Mouse (Mus musculus): ENCODE data around the gene Rnf13.
A peak's percentile ranks its signal among the peaks of the same experiment; 100 is the strongest.
"Not testable (repeated sequence)": the region's sequence is repeated elsewhere in the genome, so short reads cannot be mapped to it uniquely, and the experiment has no call there.

Rnf13 gene

DNA sequence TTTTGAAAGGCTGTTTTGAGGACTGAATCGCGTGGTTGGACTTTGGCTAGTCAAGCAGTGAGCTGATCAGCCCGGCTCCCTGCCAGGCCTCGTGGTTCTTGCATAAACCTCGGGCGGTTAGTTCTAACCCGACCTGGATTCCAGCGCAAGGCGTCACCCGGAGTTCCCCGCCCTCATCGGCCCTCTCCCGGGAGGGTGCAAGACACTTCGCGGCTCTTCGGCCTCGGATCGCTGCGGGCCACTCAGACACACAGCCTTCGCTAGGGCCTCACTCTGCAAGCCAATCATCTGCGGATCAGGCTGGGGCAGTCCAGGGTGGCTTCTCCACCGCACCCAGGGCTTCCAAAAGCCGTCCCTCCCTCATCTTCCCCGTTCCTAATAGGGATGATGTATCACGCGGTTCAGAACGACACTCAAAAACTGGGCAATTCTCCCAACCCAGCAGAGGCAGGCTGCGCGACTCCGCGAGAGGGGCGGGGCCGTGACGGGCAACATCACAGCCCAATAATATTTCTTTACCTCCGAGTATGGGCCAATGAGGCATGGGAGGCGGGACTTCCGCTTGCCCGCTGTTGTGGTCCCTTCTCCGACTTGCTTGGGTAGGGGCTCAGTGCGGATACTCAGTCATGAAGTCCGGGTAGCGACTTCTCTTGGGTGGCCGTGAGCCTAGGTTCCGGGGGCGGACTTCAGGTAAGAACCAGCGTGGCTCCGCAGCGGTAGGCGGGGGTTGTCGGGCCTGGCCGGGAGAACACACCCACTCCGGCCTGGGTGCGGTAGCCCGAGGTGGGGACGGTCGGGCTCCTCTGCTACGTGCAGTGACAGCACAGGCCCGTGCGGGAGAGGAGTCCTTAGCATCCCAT is at the start of gene Rnf13:
Gene Rnf13 (plus strand): TSS at position 552 of the 860 bp plus-strand sequence.
- peak; percentile 91 for DNase-seq (ENCODE audit: low spot score)

DNA sequence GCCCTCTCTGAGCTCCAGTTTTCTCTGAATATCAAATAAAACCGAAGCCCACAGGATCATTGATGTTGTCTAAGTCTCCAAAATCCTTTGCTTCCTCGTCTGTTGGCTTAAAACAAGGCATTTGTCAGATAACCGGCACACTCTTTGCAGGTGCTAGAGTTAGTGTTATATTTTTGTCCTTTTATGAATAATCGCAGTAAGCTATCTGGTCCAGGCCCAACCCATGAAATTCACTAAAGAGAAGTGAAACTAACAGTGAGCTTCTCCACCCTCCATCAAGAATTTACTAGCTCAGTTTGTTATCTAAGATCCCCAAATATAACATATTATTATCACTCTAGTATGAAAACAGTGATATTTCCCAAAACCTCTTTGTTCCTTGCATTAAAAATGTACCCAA is 44.1 kb upstream of the Rnf13 start:
- DNase-seq (ENCODE audit: low spot score): no peak

DNA sequence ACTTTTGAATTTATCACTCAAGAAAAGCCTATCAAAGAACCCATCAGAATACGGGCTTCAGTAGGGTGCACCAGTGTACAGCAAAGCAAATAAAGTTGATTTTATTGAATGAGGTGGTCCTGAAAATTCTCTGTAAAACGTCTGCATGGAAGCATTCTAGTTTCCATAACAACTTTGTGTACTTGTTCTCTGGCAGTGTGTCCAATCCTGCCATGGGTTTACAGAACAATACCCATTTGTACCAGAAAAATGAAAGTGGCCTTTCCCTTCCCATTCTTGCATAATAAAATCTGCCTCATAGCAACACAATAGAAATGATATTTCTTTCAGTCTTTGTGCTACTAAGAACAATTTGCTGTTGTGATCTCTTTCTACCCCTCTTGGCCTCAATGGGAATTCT is 43.1 kb upstream of the Rnf13 start, which contains the start of gene Ankub1:
Gene Ankub1 (minus strand): TSS at position 81 of the 400 bp plus-strand sequence.
- DNase-seq (ENCODE audit: low spot score): no peak

DNA sequence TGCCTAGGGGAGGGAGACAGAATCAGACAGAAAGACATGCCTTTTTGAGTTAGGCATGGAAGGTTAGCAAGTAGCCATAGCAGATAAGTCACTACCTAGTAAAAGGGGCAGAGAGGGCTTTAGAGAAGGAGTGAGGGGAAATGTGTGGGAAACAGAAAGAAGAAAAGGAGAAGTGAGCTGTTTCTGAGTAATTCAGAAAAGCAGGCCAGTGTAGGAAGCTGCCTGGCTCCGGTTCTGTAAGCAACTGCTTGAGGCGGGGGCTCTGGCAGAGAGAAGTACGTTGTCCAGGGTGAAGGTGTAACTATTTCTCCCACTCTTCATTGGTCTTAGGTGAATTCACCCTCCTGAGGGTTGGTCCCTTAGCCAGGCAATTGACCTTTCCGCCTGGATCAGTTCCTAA is 39.6 kb upstream of the Rnf13 start:
- DNase-seq (ENCODE audit: low spot score): no peak

DNA sequence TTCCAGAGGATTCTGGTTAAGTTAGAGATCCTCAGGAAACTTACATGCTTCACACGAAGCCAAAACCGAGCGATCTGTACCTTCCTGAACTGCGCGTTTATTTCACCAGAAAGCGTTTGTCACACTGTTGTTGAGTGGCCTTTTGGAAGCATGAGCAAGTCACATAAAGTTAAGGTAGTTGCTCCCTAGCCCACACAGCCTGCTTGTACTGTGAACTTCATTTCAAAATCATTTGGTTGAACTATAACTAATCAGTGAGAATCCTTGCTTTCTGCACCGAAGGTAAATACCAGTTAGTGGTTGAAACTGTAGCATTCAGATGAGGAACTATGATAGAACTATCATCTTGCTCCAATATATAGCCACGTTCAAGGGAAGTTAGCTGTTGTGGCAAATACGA is 39.1 kb upstream of the Rnf13 start:
- DNase-seq (ENCODE audit: low spot score): no peak

DNA sequence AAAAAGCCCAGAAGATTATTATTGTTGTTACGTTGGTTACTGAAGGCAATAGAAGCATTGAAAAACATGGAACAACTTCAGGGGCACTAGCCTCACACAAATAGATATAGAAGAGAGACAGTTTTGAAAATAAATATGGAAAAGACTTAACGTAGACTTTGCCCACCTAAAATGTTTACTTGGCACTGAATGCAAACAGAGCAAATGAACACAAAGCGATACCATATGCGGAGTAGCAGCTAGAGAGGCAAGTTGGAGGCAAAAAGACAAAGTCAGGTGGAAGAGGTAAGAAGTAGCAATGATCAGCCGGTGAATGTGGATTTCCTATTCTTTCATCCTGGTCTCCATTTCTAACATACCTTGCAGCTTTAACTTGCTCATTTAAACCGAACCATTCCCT is 21.7 kb upstream of the Rnf13 start:
- DNase-seq (ENCODE audit: low spot score): no peak

DNA sequence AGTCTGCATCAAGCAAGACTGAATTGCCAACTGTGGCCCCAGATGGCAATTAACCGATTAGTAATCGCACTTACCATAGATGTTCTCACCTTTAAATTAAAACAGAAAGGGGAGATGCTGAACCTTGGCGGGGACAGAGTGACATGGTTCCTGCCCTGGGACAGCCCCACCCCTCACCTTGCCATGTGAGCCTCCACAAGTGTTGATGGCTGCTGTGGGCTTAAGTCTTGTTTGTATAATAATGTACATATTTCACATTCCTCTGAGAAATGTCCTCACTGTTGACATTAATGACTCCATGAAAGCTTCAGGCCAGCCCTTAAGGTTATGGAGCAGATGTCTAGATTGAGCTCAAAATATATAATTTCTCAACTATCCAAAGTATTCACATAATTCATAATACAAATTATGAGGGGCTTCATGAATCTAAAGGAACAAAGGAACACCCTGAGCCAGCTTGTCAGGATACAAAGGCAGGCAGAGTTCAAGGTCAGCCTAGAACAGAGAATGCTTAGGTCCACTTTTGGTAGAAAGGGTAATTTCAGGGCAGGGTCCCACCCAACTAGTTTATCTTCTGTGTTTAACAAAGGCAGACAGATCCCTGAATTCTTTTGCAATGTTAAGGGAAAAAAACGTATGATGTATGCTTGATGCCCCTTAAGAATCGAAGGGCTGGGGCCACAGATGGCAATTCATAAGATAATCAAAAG is 3.5 kb upstream of the Rnf13 start:
- DNase-seq (ENCODE audit: low spot score): no peak

DNA sequence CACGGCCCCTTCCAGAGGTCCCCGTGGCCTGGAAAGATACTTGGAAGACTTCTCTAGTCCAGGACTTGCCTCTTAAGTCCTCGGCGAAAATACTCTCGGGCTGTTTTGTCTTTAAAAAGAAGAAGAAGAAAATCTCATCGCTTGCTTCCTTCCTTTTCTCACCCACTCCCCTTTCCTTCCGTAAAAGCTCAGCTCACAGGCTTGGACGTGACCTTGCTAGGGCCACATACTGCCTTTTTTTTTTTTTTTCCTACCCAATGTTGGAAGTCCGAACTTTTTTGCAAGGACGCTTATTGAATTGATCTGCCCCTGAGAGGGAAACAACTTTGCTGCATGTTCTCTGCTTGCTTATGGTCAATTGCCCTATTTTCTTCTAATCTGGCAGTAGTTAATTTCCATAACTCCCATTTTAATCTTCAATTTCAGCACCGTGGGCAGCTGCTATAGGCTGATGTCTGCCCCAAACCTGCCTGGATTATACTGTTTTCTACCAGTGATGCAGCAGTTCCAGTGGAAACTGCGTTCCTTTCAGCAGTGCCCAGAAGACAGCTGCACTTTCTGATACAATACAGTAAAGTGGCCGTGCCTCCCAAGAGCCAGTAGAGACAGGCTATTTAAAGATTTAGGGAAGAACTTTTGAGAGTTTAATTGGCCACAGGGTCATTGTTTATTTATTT is 695 bp downstream of the Rnf13 start:
- DNase-seq (ENCODE audit: low spot score): no peak

DNA sequence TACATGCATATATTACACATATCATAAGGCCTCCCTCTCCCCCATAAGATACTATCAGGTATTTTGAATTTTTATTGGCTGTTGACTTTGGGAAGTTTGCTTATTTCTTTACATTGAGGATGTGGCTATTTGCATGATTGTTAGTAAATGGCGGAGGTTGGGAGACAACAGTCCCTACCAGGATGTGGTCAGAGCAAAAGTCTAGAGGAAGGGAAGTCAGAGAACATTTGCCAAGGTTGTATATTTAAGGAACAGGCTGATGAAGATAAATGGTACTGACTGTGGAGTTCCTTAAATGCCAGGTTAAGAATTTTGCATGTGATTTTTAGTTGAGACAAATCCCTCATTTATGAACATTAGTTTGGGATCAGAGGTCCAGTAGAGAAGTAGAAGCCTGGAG is 4.0 kb downstream of the Rnf13 start:
- no peak for DNase-seq (ENCODE audit: low spot score)

DNA sequence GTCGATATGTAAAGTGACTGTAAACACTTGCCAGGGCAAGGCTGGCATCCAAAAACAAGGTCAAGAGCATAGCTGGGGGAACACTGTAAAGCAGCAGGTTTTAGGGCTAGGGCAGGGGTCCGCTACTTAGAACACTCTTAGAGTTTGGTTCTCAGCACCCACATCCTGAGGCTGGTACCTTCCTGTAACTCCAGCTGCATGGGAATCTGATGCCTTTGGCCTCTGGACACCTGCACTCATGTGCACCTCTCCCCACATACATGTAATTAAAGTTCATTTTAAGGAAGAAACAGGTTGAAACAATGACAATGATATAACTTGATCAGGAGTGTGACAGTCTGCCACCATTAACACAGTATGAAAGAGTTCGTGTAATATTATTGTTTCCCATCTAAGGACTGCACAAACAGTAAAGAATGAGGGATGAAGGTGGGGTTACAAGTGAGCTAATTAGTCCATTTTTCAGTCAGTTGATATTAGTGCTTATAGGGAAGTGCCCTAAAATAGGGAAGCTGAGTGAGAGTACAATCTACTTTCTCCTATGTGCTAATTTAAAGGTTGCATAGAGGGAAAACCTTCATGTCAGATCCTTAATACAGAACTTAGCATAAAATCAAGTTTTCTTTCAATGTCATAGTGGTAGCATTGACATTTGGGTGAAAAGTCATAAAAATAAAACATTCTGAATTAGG is 12.9 kb downstream of the Rnf13 start:
- DNase-seq (ENCODE audit: low spot score): no peak

DNA sequence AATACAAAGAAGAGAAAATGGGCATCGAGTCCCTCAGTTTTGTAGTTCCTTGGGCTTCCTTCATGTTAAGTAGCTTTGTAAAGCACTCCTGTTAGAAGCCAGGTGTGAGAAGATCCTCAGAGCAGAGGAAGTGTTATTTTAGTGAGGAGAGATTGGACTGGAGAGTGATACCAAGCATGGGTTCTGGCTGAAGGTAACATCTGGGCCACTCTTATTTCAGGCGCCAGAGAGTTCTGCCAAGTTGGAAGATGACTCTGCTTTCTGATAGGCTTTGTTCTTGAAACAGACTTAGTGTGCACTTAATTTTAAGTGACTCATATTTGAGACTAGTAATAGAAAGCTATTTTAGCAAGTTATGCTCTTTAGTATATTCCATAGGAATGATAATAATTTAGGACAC is 41.1 kb downstream of the Rnf13 start:
- no peak for DNase-seq (ENCODE audit: low spot score)

DNA sequence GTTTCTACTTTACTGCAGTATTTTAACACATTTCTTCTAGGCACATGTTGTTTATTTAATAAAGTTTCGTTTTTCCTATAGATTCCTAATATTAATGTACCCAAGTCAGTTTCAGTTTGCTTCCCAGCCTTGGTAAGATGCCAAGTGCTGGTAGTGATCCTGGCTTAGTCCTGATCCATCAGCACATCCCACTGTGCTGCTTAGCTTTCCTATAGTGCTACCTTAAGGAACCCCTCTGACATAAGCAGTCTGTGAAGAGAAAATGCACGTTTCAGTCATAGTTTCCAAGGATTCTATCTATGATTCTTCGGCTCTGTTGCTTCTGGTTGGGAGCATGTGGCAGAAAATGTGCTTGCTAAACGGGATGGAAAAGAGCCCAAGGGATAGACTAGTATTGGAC is 52.6 kb downstream of the Rnf13 start:
- no peak for DNase-seq (ENCODE audit: low spot score)

DNA sequence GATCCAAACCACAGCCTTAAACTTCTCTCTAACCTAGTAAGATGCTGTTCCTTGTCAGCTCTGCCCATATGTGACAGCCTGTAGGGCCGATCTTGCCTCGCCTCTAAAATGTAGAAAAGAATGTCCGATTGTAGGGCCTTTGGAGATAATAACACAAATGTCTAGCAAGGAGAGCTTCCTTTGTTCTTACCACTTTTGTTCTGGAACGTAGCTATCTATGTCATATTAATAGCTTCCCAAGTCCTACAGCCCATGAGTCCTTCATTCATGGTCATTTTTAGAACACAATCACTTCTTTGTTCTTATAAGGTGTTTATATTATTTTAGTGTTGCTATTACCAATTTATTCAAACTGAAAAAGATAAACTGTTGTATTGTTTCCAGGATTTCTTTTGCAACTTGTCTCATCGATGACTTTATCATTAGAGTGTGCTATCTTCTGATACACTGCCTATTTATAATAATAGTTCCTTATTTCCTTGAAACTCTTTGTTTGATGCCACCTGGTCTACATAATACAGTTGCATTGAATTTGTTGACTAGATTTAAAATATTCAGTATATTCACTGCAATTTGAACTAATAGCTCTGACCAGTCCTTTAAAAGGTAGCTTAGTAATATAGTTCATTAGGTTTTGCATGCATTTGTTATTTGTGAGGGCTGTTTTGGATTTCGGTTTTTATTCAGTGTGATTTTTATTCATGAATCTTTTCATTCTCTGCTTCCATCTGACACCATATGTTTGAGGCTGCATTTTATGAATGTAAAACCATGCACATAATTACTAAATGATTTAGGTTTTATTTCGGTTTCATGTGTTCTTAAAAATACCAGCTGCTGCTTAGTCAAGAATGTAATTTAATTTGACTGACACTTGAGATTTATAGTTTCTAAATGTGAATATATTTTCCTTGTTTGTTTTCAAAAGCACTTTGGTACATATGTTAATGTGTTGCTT is 53.4 kb downstream of the Rnf13 start:
- no peak for DNase-seq (ENCODE audit: low spot score)

DNA sequence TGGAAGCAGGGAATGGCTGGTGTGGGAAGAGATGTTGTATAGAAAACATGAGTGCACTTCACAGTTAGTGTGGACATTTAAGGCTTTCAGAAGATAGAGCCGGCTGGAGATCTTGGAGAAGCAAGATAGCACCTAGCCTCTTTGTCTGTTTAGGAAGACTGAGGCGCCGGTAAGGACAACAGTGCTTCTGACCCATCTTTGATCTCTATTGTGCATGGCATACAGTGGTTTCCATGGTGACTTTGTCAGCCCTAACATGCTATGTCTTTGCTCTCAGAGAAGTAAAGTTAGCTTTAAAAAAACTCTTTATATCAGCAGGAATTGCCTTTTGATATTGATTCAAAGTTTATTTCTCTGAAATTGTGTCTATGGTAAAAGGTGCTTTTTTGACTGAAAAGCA is 55.2 kb downstream of the Rnf13 start:
- DNase-seq (ENCODE audit: low spot score): no peak

DNA sequence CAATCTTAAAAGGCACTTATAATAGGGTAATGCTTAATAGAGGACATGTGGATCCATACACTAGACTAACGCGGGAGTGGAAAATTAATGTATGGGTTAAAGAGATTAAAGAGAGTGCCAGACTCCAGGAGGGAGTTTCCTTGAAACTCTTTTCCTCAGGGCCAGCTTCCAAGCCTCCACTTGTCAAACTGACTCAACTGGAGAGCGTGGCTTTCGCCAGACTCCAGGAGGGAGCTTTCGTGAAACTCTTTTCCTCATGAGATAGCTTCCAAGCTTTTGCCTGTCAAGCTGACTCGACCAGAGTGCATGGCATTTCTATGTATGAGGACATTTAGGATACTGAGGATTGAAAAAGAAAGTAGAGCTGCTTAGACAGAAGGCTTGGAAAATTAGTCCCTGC is 59.2 kb downstream of the Rnf13 start:
- not testable (repeated sequence) for DNase-seq (ENCODE audit: low spot score)

DNA sequence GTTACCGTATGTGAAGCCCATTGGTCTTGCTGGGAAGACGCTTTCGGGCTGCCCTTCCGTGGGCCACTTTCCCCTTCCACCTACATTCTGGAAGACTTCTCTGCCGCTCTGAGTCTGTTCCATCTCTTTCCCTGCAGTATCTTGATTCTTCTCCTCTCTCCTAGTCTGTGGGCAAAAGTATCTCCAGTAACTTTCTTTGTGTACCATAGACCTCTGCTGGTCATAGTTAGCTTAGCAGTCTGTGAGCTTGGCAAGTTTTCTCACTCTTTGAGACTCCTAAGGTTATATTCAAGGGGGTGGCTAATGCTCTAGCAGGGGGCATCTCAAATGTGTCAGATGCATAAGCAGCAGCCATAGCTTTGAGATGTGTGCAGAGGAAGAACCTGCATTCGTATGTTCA is 79.6 kb downstream of the Rnf13 start:
- peak; percentile 4 for DNase-seq (ENCODE audit: low spot score)

DNA sequence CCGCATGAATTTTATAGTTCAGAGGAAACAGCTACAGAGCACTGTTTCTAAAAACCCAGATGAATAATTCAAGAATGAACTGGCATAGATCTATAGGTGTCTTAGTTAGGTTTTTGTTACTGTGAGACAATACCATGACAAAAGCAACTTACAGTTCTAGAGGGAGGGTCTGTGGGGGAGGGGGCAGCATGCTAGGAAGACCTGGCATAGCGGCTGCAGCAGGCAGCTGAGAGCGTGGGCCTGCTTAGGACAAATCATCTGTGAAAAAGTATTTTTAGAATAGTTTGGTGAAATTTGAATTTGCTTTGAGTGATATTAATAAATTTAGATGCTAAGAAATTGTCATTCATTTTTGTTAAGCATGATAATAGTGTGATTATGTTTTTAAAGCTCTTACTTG is 90.0 kb downstream of the Rnf13 start:
- no peak for DNase-seq (ENCODE audit: low spot score)

DNA sequence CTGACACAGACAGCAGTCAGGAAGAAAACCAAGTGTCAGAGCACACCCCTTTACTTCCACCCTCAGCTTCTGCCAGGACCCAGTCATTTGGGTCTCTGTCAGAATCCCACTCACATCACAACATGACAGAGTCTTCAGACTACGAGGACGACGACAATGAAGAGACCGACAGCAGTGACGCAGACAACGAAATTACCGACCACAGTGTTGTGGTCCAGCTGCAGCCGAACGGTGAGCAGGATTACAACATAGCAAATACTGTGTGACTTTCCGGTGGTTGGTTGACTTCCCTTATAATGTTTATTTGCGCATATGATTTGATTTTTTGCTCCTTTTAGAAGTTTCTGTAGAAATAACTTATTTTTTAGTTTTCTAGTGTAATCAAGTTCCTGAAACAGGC is 97.7 kb downstream of the Rnf13 start:
- no peak for DNase-seq (ENCODE audit: low spot score)

DNA sequence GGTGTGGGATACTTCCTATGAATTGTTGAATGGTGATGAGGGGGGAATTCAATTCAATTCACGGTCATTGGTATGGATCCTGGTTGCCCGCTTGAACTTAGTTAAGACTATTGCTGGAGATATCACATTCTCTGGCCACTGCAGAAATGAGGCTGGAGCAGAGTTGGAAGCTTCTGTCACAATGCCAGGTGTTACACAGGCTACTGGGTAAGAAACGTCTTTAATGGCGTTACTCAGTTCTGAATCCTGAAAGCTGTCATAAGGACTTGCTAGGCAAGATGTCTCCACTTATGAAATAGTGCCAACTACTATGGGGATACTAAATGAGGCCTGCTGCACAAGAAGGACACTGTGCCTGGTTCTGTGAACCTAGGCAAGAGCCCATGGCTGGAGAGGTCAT is 101.0 kb downstream of the Rnf13 start:
- DNase-seq (ENCODE audit: low spot score): no peak

DNA sequence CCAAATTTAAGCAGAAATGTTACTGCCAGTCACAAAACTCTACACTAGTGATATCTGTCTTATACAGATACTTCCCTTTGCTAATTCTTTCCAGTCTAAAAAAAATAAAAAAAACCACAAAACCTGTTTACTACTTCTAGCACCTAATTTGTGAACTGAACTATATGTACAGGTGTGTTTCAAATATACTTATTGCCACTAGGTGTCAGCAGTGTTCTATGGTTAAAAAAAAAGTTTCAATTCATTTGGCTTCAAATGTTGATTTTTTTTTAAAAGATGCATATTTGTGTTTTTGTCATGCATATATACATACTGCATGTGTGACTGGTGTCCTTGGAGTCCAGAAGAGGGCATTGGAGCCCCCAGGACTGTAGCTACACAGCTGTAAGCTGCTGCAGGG is 107.9 kb downstream of the Rnf13 start:
- no peak for DNase-seq (ENCODE audit: low spot score)

All from ovary, postnatal 14 days (tissue).